Mouse (Mus musculus) cerebellum, adult 2 months (tissue): ENCODE measurements around the gene Fam107b.

ENCODE experiments used
- CTCF ChIP-seq: fragments of 200-500 bp; IDR thresholded peaks from 2 replicates; pipeline ENCODE4 v1.5.1; 2011; ENCODE audit warnings: low read depth, mild to moderate bottlenecking, control low read depth, low read length, moderate library complexity, borderline replicate concordance; ENCODE audit not compliant: insufficient read depth
- POLR2A ChIP-seq: fragments of 200-500 bp; IDR thresholded peaks from 2 replicates; pipeline ENCODE4 v1.6.1; 2011; ENCODE audit warnings: low read length, control low read depth, borderline replicate concordance; ENCODE audit not compliant: insufficient read depth

GRCm38 (mm10) chr2:3731316-3732015 lies 161.2 kb downstream of the Fam107b start:
- TF ChIP-seq CTCF: no peak
- no peak for TF ChIP-seq POLR2A
